Mouse (Mus musculus): ENCODE data around the gene B2m. TPM values are rescaled to one million over a fixed set of nuclear protein-coding genes. Genes with fewer than 3 reads are reported as not detected.

The B2m gene
- polyA plus RNA-seq, 1 experiment from 2014 or later, result 1,317 TPM

GRCm38 (mm10) chr2:122146687-122147086, 799 bp upstream of the B2m start:
- Histone ChIP-seq H3K27me3 (ENCODE audit: insufficient read depth, low read length) (no peaks in the 10 kb centered on the region), H3K4me1 (ENCODE audit: insufficient read depth) (peaks cover 43% of the 10 kb centered on the region), H3K4me2 (ENCODE audit: low read depth, low read length) (peak overlapping the region; percentile 79), H3K9me3 (ENCODE audit: low read length) (no peaks in the 10 kb centered on the region), H3K4me3 (ENCODE audit: low read depth, low read length) (peak overlapping the region; percentile 85), H3K9ac (replicated peaks) (peak overlapping the region; percentile 3; the same call in 1 of the 2 replicates), H3K27ac (ENCODE audit: low read depth) (peak overlapping the region; percentile 83), H3K36me3 (replicated peaks; ENCODE audit: insufficient read depth, low read length) (peaks cover 20% of the 10 kb centered on the region)
- 53% methylated on average over 6 of the region's 6 CpGs for WGBS (ENCODE audit: insufficient replicate concordance)
- no peak for ATAC-seq
- no peak for TF ChIP-seq EP300 (IDR thresholded peaks at IDR 0.05; ENCODE audit: low read depth)
- peak; percentile 51 for DNase-seq

DNA sequence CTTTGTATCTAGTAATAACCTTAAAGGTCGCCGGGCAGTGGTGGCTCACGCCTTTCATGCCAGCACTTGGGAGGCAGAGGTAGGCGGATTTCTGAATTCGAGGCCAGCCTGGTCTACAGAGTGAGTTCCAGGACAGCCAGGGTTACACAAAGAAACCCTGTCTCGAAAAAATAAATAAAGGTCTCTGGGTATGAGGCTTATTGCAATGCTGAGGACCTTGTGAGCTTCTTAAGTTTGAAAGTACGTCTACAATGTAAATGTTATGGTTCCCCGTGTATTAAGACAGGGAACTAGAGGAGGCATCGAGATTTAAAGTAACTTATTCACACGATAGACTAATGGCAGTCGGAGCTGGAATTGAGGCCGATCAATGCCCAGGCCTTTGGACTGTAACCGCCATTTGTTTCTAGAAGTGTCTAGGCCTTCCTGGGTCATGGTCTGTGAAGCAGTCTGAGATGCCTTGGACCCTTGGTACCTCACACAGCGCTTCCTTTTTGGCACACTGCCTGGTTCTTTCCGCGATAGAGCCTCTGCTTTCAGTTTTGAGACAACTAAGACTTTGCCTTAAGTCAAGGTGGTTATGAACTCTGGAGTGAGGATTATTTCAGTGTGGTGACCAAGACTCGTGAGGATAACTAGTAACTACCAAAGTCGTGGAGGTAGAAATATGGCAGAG, 894 bp downstream of the B2m start:
- peaks cover 37% of the 10 kb centered on the region for H3K4me1 ChIP-seq (ENCODE audit: insufficient read depth)
- no peaks in the 10 kb centered on the region for H3K27me3 ChIP-seq (ENCODE audit: insufficient read depth, low read length)
- DNase-seq (peak; percentile 70), ATAC-seq (peak; percentile 5; the same call in 1 of the 2 replicates)
- peak overlapping the region; percentile 79 for H3K4me2 ChIP-seq (ENCODE audit: low read depth, low read length)
- WGBS (ENCODE audit: insufficient replicate concordance), result 4% methylated on average over 18 of the region's 18 CpGs
- H3K9ac ChIP-seq (replicated peaks), result peak overlapping the region; percentile 82
- peaks cover 34% of the 10 kb centered on the region for H3K36me3 ChIP-seq (replicated peaks; ENCODE audit: insufficient read depth, low read length)
- TF ChIP-seq CTCF (IDR thresholded peaks at IDR 0.05; ENCODE audit: low read depth) (no peak), EP300 (IDR thresholded peaks at IDR 0.05; ENCODE audit: low read depth) (no peak)
- peak overlapping the region; percentile 90 for H3K27ac ChIP-seq (ENCODE audit: low read depth)
- peak overlapping the region; percentile 85 for H3K4me3 ChIP-seq (ENCODE audit: low read depth, low read length)
- no peaks in the 10 kb centered on the region for H3K9me3 ChIP-seq (ENCODE audit: low read length)

DNA sequence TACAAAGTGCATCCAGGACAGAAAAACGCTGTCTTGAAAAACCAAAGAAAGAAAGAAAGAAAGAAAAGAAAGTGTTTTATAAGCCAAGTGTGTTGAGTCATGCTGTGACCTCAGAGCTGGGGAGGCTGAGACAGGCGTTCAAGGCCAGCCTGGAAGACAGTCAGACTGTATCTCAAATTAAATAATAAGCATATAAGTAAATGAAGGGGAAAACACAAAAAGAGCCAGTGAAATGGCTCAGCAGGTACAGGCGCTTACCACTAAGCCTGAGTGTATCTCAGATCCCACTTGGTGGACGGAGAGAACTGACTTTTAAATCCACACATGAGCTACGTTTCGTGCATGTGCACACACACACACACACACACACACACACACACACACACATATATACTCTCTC, 1.8 kb downstream of the B2m start:
- 71% methylated on average over 6 of the region's 6 CpGs for WGBS (ENCODE audit: insufficient replicate concordance)
- TF ChIP-seq EP300 (IDR thresholded peaks at IDR 0.05; ENCODE audit: low read depth), result no peak
- TF ChIP-seq CTCF (IDR thresholded peaks at IDR 0.05; ENCODE audit: low read depth), result no peak
- Histone ChIP-seq H3K27ac (ENCODE audit: low read depth) (no peak overlapping the region; the same call in 1 of the 2 replicates), H3K9me3 (ENCODE audit: low read length) (no peaks in the 10 kb centered on the region), H3K27me3 (ENCODE audit: insufficient read depth, low read length) (no peaks in the 10 kb centered on the region), H3K36me3 (replicated peaks; ENCODE audit: insufficient read depth, low read length) (peaks cover 39% of the 10 kb centered on the region), H3K4me2 (ENCODE audit: low read depth, low read length) (peak overlapping the region; percentile 79), H3K4me3 (ENCODE audit: low read depth, low read length) (peak overlapping the region; percentile 85), H3K9ac (replicated peaks) (peak overlapping the region; percentile 82), H3K4me1 (ENCODE audit: insufficient read depth) (peaks cover 32% of the 10 kb centered on the region)
- no peak for ATAC-seq
- DNase-seq, result no peak

DNA sequence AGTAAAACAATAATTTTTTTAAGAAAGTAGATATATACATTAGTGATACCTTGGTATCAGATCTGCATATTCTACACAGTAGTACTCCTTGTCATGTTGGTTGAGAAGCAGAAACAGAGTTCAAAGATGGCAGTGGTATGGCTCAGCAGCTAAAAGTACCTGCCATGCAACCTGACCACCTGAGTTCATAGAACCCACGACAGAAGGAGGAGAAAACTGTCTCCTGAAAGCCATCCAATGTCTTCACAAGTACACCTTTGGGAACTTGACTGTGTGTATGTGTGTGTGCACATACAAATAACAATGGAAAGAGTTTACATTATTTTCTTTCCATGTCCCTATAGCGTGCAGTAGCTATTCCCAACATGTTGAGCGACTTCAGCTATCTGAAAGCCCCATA, 2.2 kb downstream of the B2m start:
- Histone ChIP-seq H3K9me3 (ENCODE audit: low read length) (no peaks in the 10 kb centered on the region), H3K27me3 (ENCODE audit: insufficient read depth, low read length) (no peaks in the 10 kb centered on the region), H3K27ac (ENCODE audit: low read depth) (no peak overlapping the region), H3K36me3 (replicated peaks; ENCODE audit: insufficient read depth, low read length) (peaks cover 41% of the 10 kb centered on the region), H3K9ac (replicated peaks) (0 out of 2 replicates have a peak overlapping the region, but pooled peaks have one; percentile 31), H3K4me2 (ENCODE audit: low read depth, low read length) (peak overlapping the region; percentile 79), H3K4me3 (ENCODE audit: low read depth, low read length) (peak overlapping the region; percentile 85), H3K4me1 (ENCODE audit: insufficient read depth) (peaks cover 32% of the 10 kb centered on the region)
- ATAC-seq, result no peak
- TF ChIP-seq EP300 (IDR thresholded peaks at IDR 0.05; ENCODE audit: low read depth) (no peak), CTCF (IDR thresholded peaks at IDR 0.05; ENCODE audit: low read depth) (no peak)
- no peak for DNase-seq
- WGBS (ENCODE audit: insufficient replicate concordance), result 78% methylated on average over 3 of the region's 3 CpGs

GRCm38 (mm10) chr2:122151221-122151620, 3.7 kb downstream of the B2m start:
- Histone ChIP-seq H3K9ac (replicated peaks) (no peak overlapping the region), H3K9me3 (ENCODE audit: low read length) (no peaks in the 10 kb centered on the region), H3K27me3 (ENCODE audit: insufficient read depth, low read length) (no peaks in the 10 kb centered on the region), H3K4me3 (ENCODE audit: low read depth, low read length) (no peak overlapping the region), H3K4me1 (ENCODE audit: insufficient read depth) (peaks cover 42% of the 10 kb centered on the region), H3K27ac (ENCODE audit: low read depth) (no peak overlapping the region), H3K4me2 (ENCODE audit: low read depth, low read length) (peak overlapping the region; percentile 79), H3K36me3 (replicated peaks; ENCODE audit: insufficient read depth, low read length) (peaks cover 44% of the 10 kb centered on the region)
- TF ChIP-seq EP300 (IDR thresholded peaks at IDR 0.05; ENCODE audit: low read depth) (no peak), CTCF (IDR thresholded peaks at IDR 0.05; ENCODE audit: low read depth) (no peak)
- DNase-seq (no peak), ATAC-seq (no peak)
- WGBS (ENCODE audit: insufficient replicate concordance), result 79% methylated on average over 1 of the region's 1 CpGs

- WGBS (ENCODE audit: insufficient replicate concordance), result 63% methylated on average over 3 of the region's 3 CpGs
- TF ChIP-seq EP300 (IDR thresholded peaks at IDR 0.05; ENCODE audit: low read depth), result no peak
- Histone ChIP-seq H3K4me3 (ENCODE audit: low read depth, low read length) (no peak overlapping the region), H3K36me3 (replicated peaks; ENCODE audit: insufficient read depth, low read length) (peaks cover 44% of the 10 kb centered on the region), H3K4me2 (ENCODE audit: low read depth, low read length) (no peak overlapping the region), H3K4me1 (ENCODE audit: insufficient read depth) (peaks cover 38% of the 10 kb centered on the region), H3K9me3 (ENCODE audit: low read length) (no peaks in the 10 kb centered on the region), H3K27me3 (ENCODE audit: insufficient read depth, low read length) (no peaks in the 10 kb centered on the region), H3K27ac (ENCODE audit: low read depth) (0 out of 2 replicates have a peak overlapping the region, but pooled peaks have one; percentile 17), H3K9ac (replicated peaks) (no peak overlapping the region)
- ATAC-seq (no peak), DNase-seq (no peak)
Observed at GRCm38 (mm10) chr2:122152850-122153249, 5.4 kb downstream of the B2m start.

All from liver, postnatal 0 days (tissue).